Mouse (Mus musculus) liver (tissue): ENCODE data around the gene Fam83e.

Experiments
- DNase-seq: peaks from one replicate; pipeline ENCODE4 v3.0.0-alpha.2; 2020; ENCODE audit warnings: mixed read lengths

The Fam83e gene

GRCm38 (mm10) chr7:45742338-45742737, 21.3 kb downstream of the Fam83e start:
- no peak for DNase-seq

- peak; percentile 64 for DNase-seq
Measured at GRCm38 (mm10) chr7:45744387-45744786, 23.4 kb downstream of the Fam83e start.

GRCm38 (mm10) chr7:45746518-45746917, 25.5 kb downstream of the Fam83e start:
- no peak for DNase-seq

- no peak for DNase-seq
Measured at GRCm38 (mm10) chr7:45747450-45747849, 26.4 kb downstream of the Fam83e start.

GRCm38 (mm10) chr7:45748110-45748509, 27.1 kb downstream of the Fam83e start:
- no peak for DNase-seq

- DNase-seq = no peak
Measured at GRCm38 (mm10) chr7:45749401-45749800, 28.4 kb downstream of the Fam83e start.

- DNase-seq = no peak
Measured at GRCm38 (mm10) chr7:45750162-45750561, 29.1 kb downstream of the Fam83e start.

- DNase-seq = no peak
Measured at GRCm38 (mm10) chr7:45755703-45756102, 34.7 kb downstream of the Fam83e start.

GRCm38 (mm10) chr7:45759400-45759799, 38.4 kb downstream of the Fam83e start:
- DNase-seq = peak; percentile 23

GRCm38 (mm10) chr7:45760151-45760550, 39.1 kb downstream of the Fam83e start:
- DNase-seq = no peak

- DNase-seq = no peak
Measured at GRCm38 (mm10) chr7:45765995-45766394, 45.0 kb downstream of the Fam83e start.

- no peak for DNase-seq
Measured at GRCm38 (mm10) chr7:45766764-45767163, 45.8 kb downstream of the Fam83e start.

GRCm38 (mm10) chr7:45767500-45767899, 46.5 kb downstream of the Fam83e start:
- no peak for DNase-seq

- DNase-seq = no peak
Measured at GRCm38 (mm10) chr7:45770427-45771082, 49.5 kb downstream of the Fam83e start.

- no peak for DNase-seq
Measured at GRCm38 (mm10) chr7:45771101-45771500, 50.1 kb downstream of the Fam83e start.

- no peak for DNase-seq
Measured at GRCm38 (mm10) chr7:45775237-45775636, 54.2 kb downstream of the Fam83e start.
